Comparison of ENCODE assay signal across 25 mouse cellular contexts in genomic region chr1:126443890-126444289, GRCm38 (mm10).
DNase-seq lines count a peak whose midpoint lies in the region; ATAC-seq lines count a peak whose summit lies in the region.
"Had no signal": no experiment of that assay in that cellular context is flagged by ENCODE, and none has a peak within 500 bp of the region (broad histone marks: within the 10 kb centered on the region; RNA-seq: fewer than 3 reads in every experiment).

No protein-coding gene starts in this region.

- peak; percentile 92 for DNase-seq in heart, adult 11 months
- no peak for DNase-seq in heart, embryonic 10.5 days (ENCODE audit: low spot score)
- DNase-seq in heart, adult 8-10 months (ENCODE audit: low spot score): peak; percentile 33
- DNase-seq in heart, postnatal 10 days: no peak
- DNase-seq in heart, postnatal 36 days: no peak
- no peak for DNase-seq in heart, postnatal 4 days
- DNase-seq: adrenal gland, adult 8-10 months; adrenal gland, postnatal 14 days; adrenal gland, postnatal 36 days; B cell, adult 2 months; cerebellum, adult 11-12 months; cerebellum, adult 2 months; cerebellum, adult 9-10 months; cerebellum, postnatal 10 days; cerebellum, postnatal 25 days had no signal

- no peaks in the 10 kb centered on the region for H3K9me3 ChIP-seq in heart, embryonic 10.5 days
- no peaks in the 10 kb centered on the region for H3K9me3 ChIP-seq in heart, embryonic 12.5 days (replicated peaks)
- H3K9me3 ChIP-seq in heart, embryonic 16.5 days (replicated peaks; ENCODE audit: control insufficient read depth, low read length): no peaks in the 10 kb centered on the region
- H3K9me3 ChIP-seq: embryonic facial prominence, embryonic 10.5 days; embryonic facial prominence, embryonic 12.5 days; forebrain, embryonic 13.5 days had no signal

- H3K4me1 ChIP-seq in heart, embryonic 10.5 days: peaks cover 5% of the 10 kb centered on the region; the same call in 1 of the 2 replicates
- H3K4me1 ChIP-seq in heart, embryonic 12.5 days (replicated peaks): peaks cover 7% of the 10 kb centered on the region; the same call in 1 of the 2 replicates
- H3K4me1 ChIP-seq in heart, embryonic 16.5 days (ENCODE audit: control insufficient read depth, insufficient read depth, low read length): 0 out of 2 replicates have a peak, but pooled peaks cover 6% of the 10 kb centered on the region
- H3K4me1 ChIP-seq: embryonic facial prominence, embryonic 12.5 days; forebrain, embryonic 13.5 days had no signal

- no peaks in the 10 kb centered on the region for H3K27me3 ChIP-seq in heart, embryonic 10.5 days (ENCODE audit: insufficient read depth, poor library complexity, severe bottlenecking)
- H3K27me3 ChIP-seq in heart, embryonic 12.5 days (replicated peaks): no peaks in the 10 kb centered on the region
- H3K27me3 ChIP-seq in heart, embryonic 16.5 days (ENCODE audit: control insufficient read depth, insufficient read depth, low read length): no peaks in the 10 kb centered on the region
- H3K27me3 ChIP-seq: CH12.LX; embryonic facial prominence, embryonic 12.5 days; forebrain, embryonic 13.5 days; Patski had no signal

- intact Hi-C loops in heart, postnatal 10 days (cut with DNase I): no loop called here
- intact Hi-C loops in heart, postnatal 36 days (cut with DNase I): no loop called here

- H3K27ac ChIP-seq in heart, embryonic 10.5 days: no peak overlapping the region
- no peak overlapping the region for H3K27ac ChIP-seq in heart, embryonic 12.5 days (ENCODE audit: poor library complexity, severe bottlenecking)
- 0 out of 2 replicates have a peak overlapping the region, but pooled peaks have one; percentile 4 for H3K27ac ChIP-seq in heart, embryonic 16.5 days (ENCODE audit: low read length)
- H3K27ac ChIP-seq: embryonic facial prominence, embryonic 10.5 days; embryonic facial prominence, embryonic 12.5 days; forebrain, embryonic 13.5 days had no signal

- ATAC-seq in heart, embryonic 12.5 days (ENCODE audit: insufficient number of reproducible peaks, low FRiP score): peak; percentile 73; the same call in 1 of the 2 replicates
- ATAC-seq in heart, embryonic 16.5 days (replicated peaks; ENCODE audit: extremely low read depth, insufficient read depth, low FRiP score): no peak; the same call in 1 of the 2 replicates
- ATAC-seq: activated CD4-positive, CD25-positive, alpha-beta regulatory T cell, adult 4 months; CD4-positive, CD25-positive, alpha-beta regulatory T cell, adult 4 months; forebrain, embryonic 13.5 days; Patski had no signal

- no peak overlapping the region for H3K9ac ChIP-seq in heart, embryonic 12.5 days
- no peak overlapping the region for H3K9ac ChIP-seq in heart, embryonic 16.5 days (ENCODE audit: low read length)
- H3K9ac ChIP-seq: embryonic facial prominence, embryonic 12.5 days; forebrain, embryonic 13.5 days had no signal

- H3K4me3 ChIP-seq in heart, embryonic 10.5 days: no peak overlapping the region
- H3K4me3 ChIP-seq in heart, embryonic 12.5 days: no peak overlapping the region
- no peak overlapping the region for H3K4me3 ChIP-seq in heart, embryonic 16.5 days (ENCODE audit: low read length)
- H3K4me3 ChIP-seq: embryonic facial prominence, embryonic 10.5 days; embryonic facial prominence, embryonic 12.5 days; forebrain, embryonic 13.5 days had no signal

- no peak overlapping the region for H3K4me2 ChIP-seq in heart, embryonic 12.5 days
- H3K4me2 ChIP-seq in heart, embryonic 16.5 days (ENCODE audit: low read depth, low read length): no peak overlapping the region
- H3K4me2 ChIP-seq: embryonic facial prominence, embryonic 12.5 days; forebrain, embryonic 13.5 days had no signal

- 2% methylated on average over 2 of the region's 2 CpGs for WGBS in heart, embryonic 10.5 days
- WGBS in heart, embryonic 12.5 days: 8% methylated on average over 2 of the region's 2 CpGs
- WGBS in heart, embryonic 16.5 days: 7% methylated on average over 2 of the region's 2 CpGs

- H3K36me3 ChIP-seq in heart, embryonic 10.5 days: no peaks in the 10 kb centered on the region
- H3K36me3 ChIP-seq in heart, embryonic 12.5 days: no peaks in the 10 kb centered on the region
- H3K36me3 ChIP-seq in heart, embryonic 16.5 days (ENCODE audit: control insufficient read depth, insufficient read depth): no peaks in the 10 kb centered on the region
- H3K36me3 ChIP-seq: embryonic facial prominence, embryonic 10.5 days; embryonic facial prominence, embryonic 12.5 days; G1E had no signal

Comparison
In these comparisons a context has a peak if more than half of its experiments do, and no peak if none do; other contexts are left out.
1. DNase-seq: peak in heart, adult 11 months (single experiment) and heart, adult 8-10 months (single experiment); none in heart, embryonic 10.5 days (single experiment), heart, postnatal 10 days (0 of 2), heart, postnatal 36 days (0 of 2) and heart, postnatal 4 days (single experiment).